Mouse (Mus musculus): ENCODE results near the gene Capn11. TPM values are rescaled to one million over a fixed set of nuclear protein-coding genes. Genes with fewer than 3 reads are reported as not detected.
"Not testable (repeated sequence)": the region's sequence is repeated elsewhere in the genome, so short reads cannot be mapped to it uniquely, and the experiment has no call there.

Gene Capn11
- polyA plus RNA-seq, 1 experiment from 2014 or later: 0.84 TPM

DNA sequence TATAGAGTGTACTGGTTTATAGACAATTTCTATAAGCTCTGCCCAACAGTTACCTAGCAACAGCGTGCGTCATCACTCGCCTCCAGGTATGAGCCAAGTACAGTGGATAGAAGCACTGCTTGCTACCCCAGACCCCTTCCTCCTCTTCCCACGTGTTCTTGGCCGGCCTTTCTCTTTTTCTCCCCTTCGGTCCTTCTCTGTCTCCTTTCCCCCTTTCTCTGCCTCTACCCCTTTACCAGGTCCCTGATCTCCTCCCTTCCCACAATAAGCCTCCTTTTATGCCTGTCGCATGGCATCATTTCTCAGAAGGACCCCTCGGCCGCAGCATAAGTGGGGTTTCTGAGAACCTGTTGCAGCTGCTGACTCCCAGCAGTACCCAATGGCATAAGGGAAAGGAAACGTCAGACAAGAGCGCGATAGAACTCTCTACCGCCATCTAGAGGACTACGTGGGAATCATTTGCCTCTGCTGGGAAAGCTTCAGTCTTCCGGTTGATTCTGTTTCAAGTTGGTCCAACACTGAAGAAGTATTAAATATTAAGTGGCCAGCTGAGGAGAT lies 32.5 kb downstream of the Capn11 start:
- WGBS: 23% methylated on average over 15 of the region's 15 CpGs
- peak overlapping the region; percentile 35 for H3K9ac ChIP-seq (ENCODE audit: low read length)
- ATAC-seq (replicated peaks; ENCODE audit: extremely low read depth, insufficient read depth, low FRiP score): peak; percentile 39; the same call in 1 of the 2 replicates
- H3K4me3 ChIP-seq (ENCODE audit: low read length): 0 out of 2 replicates have a peak overlapping the region, but pooled peaks have one; percentile 13
- H3K36me3 ChIP-seq (ENCODE audit: control insufficient read depth, insufficient read depth): no peaks in the 10 kb centered on the region
- H3K27me3 ChIP-seq (ENCODE audit: control insufficient read depth, insufficient read depth, low read length): no peaks in the 10 kb centered on the region
- peaks cover 16% of the 10 kb centered on the region for H3K4me1 ChIP-seq (ENCODE audit: control insufficient read depth, insufficient read depth, low read length)
- no peaks in the 10 kb centered on the region for H3K9me3 ChIP-seq (replicated peaks; ENCODE audit: control insufficient read depth, low read length)
- no peak overlapping the region for H3K27ac ChIP-seq (ENCODE audit: low read length)
- H3K4me2 ChIP-seq (ENCODE audit: low read depth, low read length): peak overlapping the region; percentile 57

DNA sequence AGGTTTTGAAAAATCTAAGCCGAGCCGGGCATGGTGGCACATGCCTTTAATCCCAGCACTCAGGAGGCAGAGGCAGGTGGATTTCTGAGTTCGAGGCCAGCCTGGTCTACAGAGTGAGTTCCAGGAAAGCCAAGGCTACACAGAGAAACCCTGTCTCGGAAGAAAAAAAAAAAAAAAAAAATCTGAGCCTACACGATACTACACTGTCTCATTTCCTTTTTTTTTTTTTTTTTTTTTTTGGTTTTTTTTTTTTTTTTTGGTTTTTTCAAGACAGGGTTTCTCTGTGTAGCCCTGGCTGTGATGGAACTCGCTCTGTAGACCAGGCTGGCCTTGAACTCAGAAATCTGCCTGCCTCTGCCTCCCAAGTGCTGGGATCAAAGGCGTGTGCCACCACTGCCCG lies 35.7 kb downstream of the Capn11 start:
- H3K27ac ChIP-seq (ENCODE audit: low read length); H3K4me3 ChIP-seq (ENCODE audit: low read length); H3K9me3 ChIP-seq (replicated peaks; ENCODE audit: control insufficient read depth, low read length); H3K36me3 ChIP-seq (ENCODE audit: control insufficient read depth, insufficient read depth); ATAC-seq (replicated peaks; ENCODE audit: extremely low read depth, insufficient read depth, low FRiP score); H3K27me3 ChIP-seq (ENCODE audit: control insufficient read depth, insufficient read depth, low read length); H3K4me2 ChIP-seq (ENCODE audit: low read depth, low read length); H3K9ac ChIP-seq (ENCODE audit: low read length): not testable (repeated sequence)
- peaks cover 13% of the 10 kb centered on the region for H3K4me1 ChIP-seq (ENCODE audit: control insufficient read depth, insufficient read depth, low read length)
- WGBS: 83% methylated on average over 8 of the region's 8 CpGs

DNA sequence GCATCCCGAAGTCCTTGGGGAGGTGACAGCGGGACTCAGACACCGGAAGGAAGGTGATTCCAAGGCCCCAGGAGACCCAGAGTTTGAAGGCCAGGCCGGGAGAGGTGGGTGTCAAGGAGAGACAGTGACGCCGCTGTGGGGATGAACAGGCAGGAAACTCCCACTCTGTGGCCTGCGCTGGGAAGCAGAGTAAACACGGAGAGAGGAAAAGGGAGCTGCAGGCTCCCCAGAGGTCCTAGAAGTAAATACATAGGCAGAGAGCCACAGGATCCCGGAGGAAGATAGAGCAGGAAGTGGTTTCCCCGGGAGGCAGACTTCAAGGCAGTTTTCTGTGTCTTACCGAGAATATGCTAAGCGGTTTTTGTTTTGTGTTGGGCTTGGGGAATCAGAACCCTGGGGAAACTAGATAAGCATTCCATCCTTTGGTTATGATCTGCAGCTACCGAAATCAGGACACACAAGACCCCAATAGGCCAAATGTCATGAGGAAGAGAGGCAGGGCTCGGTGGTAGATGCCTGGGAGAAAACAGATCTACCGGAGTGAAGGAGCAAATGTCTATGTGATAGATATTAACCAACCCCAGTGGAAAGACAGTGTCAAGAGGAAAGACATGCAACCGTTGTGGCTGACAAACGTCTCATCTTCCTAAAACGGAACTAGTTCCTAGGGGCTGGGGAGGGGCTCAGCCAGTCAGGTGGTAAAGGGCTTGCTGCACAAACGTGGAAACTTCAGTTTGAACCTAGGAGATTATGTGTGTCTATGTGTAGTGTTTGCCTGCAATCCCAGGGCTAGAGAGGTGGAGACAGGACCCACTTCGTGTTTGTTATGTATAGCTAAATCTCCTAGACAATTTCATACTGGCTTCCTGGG lies 39.5 kb downstream of the Capn11 start:
- Histone ChIP-seq H3K9me3 (replicated peaks; ENCODE audit: control insufficient read depth, low read length) (no peaks in the 10 kb centered on the region), H3K4me1 (ENCODE audit: control insufficient read depth, insufficient read depth, low read length) (peaks cover 10% of the 10 kb centered on the region; the same call in 1 of the 2 replicates), H3K9ac (ENCODE audit: low read length) (peak overlapping the region; percentile 59), H3K4me3 (ENCODE audit: low read length) (peak overlapping the region; percentile 32), H3K36me3 (ENCODE audit: control insufficient read depth, insufficient read depth) (no peaks in the 10 kb centered on the region), H3K27ac (ENCODE audit: low read length) (peak overlapping the region; percentile 87), H3K27me3 (ENCODE audit: control insufficient read depth, insufficient read depth, low read length) (no peaks in the 10 kb centered on the region), H3K4me2 (ENCODE audit: low read depth, low read length) (peak overlapping the region; percentile 57)
- peak; percentile 67 for ATAC-seq (replicated peaks; ENCODE audit: extremely low read depth, insufficient read depth, low FRiP score)
- WGBS: 17% methylated on average over 20 of the region's 20 CpGs

DNA sequence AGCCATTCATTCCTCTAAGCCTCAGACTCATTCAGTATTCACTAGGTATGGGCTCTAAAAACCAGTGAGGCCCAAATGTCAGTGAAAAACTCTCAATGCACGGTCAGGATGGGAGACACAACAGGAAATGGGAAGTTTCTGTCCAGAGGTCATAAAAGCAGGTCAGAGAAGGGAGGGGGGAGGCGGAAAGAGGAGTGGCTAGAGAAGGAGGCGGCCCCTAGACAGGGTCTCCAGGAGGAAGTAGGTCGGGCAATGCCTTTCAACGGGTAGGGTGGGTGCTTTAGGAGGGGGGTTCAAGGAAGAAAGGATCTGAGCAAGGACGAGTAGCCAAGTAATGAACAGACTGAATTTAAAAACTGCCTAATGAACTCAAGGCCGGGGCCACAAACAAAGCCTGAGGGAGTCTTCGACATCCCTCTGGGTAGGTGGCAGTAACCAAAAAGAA lies 40.2 kb downstream of the Capn11 start:
- ATAC-seq (replicated peaks; ENCODE audit: extremely low read depth, insufficient read depth, low FRiP score): peak; percentile 81
- peak overlapping the region; percentile 57 for H3K4me2 ChIP-seq (ENCODE audit: low read depth, low read length)
- peak overlapping the region; percentile 87 for H3K27ac ChIP-seq (ENCODE audit: low read length)
- no peaks in the 10 kb centered on the region for H3K9me3 ChIP-seq (replicated peaks; ENCODE audit: control insufficient read depth, low read length)
- H3K9ac ChIP-seq (ENCODE audit: low read length): peak overlapping the region; percentile 59
- H3K27me3 ChIP-seq (ENCODE audit: control insufficient read depth, insufficient read depth, low read length): no peaks in the 10 kb centered on the region
- peaks cover 10% of the 10 kb centered on the region; the same call in 1 of the 2 replicates for H3K4me1 ChIP-seq (ENCODE audit: control insufficient read depth, insufficient read depth, low read length)
- WGBS: 20% methylated on average over 8 of the region's 8 CpGs
- H3K36me3 ChIP-seq (ENCODE audit: control insufficient read depth, insufficient read depth): no peaks in the 10 kb centered on the region
- H3K4me3 ChIP-seq (ENCODE audit: low read length): peak overlapping the region; percentile 32

DNA sequence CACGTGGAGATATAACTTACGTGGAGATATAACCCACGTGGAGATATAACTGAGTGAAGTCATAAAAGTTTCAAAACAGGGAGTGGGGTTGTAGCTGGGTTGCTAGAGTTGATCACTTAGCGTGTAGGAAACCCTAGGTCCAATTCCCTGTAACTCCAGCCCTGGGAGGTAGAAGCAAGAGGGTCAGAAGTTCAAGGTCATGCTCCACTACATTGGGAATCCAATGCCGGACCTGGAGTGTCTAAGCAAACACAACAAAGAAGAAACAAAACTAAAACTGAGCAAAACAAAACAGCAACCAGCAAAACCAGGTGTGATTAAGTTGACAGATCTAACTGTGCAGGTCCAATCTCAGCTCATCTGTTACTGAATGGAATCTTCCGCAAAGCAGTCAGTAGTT lies 41.5 kb downstream of the Capn11 start:
- Histone ChIP-seq H3K4me3 (ENCODE audit: low read length) (no peak overlapping the region), H3K4me2 (ENCODE audit: low read depth, low read length) (no peak overlapping the region), H3K36me3 (ENCODE audit: control insufficient read depth, insufficient read depth) (no peaks in the 10 kb centered on the region), H3K4me1 (ENCODE audit: control insufficient read depth, insufficient read depth, low read length) (peaks cover 10% of the 10 kb centered on the region; the same call in 1 of the 2 replicates), H3K27ac (ENCODE audit: low read length) (no peak overlapping the region), H3K27me3 (ENCODE audit: control insufficient read depth, insufficient read depth, low read length) (no peaks in the 10 kb centered on the region), H3K9me3 (replicated peaks; ENCODE audit: control insufficient read depth, low read length) (no peaks in the 10 kb centered on the region), H3K9ac (ENCODE audit: low read length) (no peak overlapping the region)
- no peak for ATAC-seq (replicated peaks; ENCODE audit: extremely low read depth, insufficient read depth, low FRiP score)
- WGBS: 86% methylated on average over 6 of the region's 6 CpGs

DNA sequence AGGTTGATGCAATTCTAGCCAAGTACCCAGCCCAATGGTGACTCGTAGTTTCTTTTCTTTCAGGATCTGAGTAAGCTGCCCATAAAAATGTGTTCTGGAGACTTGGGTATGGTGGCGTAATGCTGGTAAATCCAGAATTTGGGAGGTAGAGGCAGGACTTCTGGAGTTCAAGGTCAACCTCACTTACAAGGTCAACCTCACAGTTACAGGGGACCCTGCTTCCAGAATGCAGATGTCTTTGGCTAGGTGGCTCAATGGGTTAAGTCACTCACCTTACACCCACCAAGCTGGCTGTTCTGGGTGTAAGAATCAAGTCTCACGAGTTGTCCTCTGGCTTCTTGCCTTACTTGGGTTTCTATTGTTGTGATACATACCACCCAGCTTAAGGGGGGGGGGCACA lies 42.4 kb downstream of the Capn11 start:
- no peak overlapping the region for H3K4me3 ChIP-seq (ENCODE audit: low read length)
- 75% methylated on average over 3 of the region's 3 CpGs for WGBS
- H3K9ac ChIP-seq (ENCODE audit: low read length): no peak overlapping the region
- no peak overlapping the region for H3K27ac ChIP-seq (ENCODE audit: low read length)
- no peak overlapping the region for H3K4me2 ChIP-seq (ENCODE audit: low read depth, low read length)
- no peaks in the 10 kb centered on the region for H3K36me3 ChIP-seq (ENCODE audit: control insufficient read depth, insufficient read depth)
- H3K27me3 ChIP-seq (ENCODE audit: control insufficient read depth, insufficient read depth, low read length): no peaks in the 10 kb centered on the region
- H3K4me1 ChIP-seq (ENCODE audit: control insufficient read depth, insufficient read depth, low read length): peaks cover 10% of the 10 kb centered on the region; the same call in 1 of the 2 replicates
- H3K9me3 ChIP-seq (replicated peaks; ENCODE audit: control insufficient read depth, low read length): no peaks in the 10 kb centered on the region
- ATAC-seq (replicated peaks; ENCODE audit: extremely low read depth, insufficient read depth, low FRiP score): no peak

DNA sequence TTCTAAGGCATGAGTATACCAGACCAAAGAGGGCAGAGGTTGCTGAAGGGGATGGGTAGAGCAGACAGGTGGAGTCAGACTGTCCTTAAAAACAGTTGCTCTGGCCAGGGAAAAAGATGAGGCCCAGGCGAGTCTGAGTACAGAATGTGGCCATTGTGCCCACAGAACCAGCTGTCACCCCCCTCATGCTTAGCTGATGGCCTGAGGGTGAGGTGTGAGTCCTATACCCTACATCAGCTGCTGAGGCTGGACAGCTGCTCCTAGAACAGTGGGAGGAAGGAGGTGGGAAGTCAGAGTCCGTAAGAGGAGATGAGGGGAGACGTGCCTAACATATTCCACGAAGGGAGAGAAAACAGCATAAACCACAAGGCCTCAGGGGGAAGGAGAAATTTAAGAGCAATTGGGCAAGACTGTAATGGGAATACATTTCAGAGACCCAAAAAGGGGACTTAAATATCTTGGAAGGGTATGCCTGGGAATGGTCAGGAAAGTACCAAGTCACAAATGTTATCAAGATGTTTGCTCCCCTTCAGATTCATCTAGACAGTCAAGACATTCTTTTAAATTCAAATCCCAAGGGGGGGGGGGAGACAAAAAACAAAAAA lies 43.0 kb downstream of the Capn11 start:
- Histone ChIP-seq H3K27me3 (ENCODE audit: control insufficient read depth, insufficient read depth, low read length) (no peaks in the 10 kb centered on the region), H3K4me3 (ENCODE audit: low read length) (no peak overlapping the region), H3K36me3 (ENCODE audit: control insufficient read depth, insufficient read depth) (no peaks in the 10 kb centered on the region), H3K27ac (ENCODE audit: low read length) (no peak overlapping the region), H3K9me3 (replicated peaks; ENCODE audit: control insufficient read depth, low read length) (no peaks in the 10 kb centered on the region), H3K4me1 (ENCODE audit: control insufficient read depth, insufficient read depth, low read length) (peaks cover 10% of the 10 kb centered on the region), H3K9ac (ENCODE audit: low read length) (no peak overlapping the region), H3K4me2 (ENCODE audit: low read depth, low read length) (no peak overlapping the region)
- ATAC-seq (replicated peaks; ENCODE audit: extremely low read depth, insufficient read depth, low FRiP score): no peak
- 61% methylated on average over 4 of the region's 4 CpGs for WGBS

DNA sequence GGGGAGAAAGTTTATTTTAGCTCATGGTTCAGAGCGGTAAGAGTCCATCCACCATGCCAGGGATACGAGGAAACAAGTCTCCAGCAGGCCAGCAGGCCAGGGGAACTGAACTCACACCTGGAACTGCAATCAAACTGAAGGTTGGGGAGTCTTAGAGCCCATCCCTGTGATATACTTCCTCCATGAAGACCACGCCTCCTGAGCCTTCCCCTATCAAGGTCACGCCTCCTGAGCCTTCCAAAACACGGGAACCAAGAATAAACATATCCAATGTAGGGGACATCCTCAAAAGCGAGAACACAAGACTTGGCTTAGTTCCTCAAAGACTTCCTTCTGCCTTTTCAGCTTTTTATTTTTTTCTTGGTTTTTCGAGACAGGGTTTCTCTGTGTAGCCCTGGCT lies 46.2 kb downstream of the Capn11 start:
- Histone ChIP-seq H3K4me2 (ENCODE audit: low read depth, low read length) (no peak overlapping the region), H3K9me3 (replicated peaks; ENCODE audit: control insufficient read depth, low read length) (no peaks in the 10 kb centered on the region), H3K27ac (ENCODE audit: low read length) (no peak overlapping the region), H3K27me3 (ENCODE audit: control insufficient read depth, insufficient read depth, low read length) (no peaks in the 10 kb centered on the region), H3K4me1 (ENCODE audit: control insufficient read depth, insufficient read depth, low read length) (peaks cover 10% of the 10 kb centered on the region), H3K36me3 (ENCODE audit: control insufficient read depth, insufficient read depth) (no peaks in the 10 kb centered on the region), H3K4me3 (ENCODE audit: low read length) (no peak overlapping the region), H3K9ac (ENCODE audit: low read length) (no peak overlapping the region)
- 72% methylated on average over 7 of the region's 7 CpGs for WGBS
- no peak for ATAC-seq (replicated peaks; ENCODE audit: extremely low read depth, insufficient read depth, low FRiP score)

DNA sequence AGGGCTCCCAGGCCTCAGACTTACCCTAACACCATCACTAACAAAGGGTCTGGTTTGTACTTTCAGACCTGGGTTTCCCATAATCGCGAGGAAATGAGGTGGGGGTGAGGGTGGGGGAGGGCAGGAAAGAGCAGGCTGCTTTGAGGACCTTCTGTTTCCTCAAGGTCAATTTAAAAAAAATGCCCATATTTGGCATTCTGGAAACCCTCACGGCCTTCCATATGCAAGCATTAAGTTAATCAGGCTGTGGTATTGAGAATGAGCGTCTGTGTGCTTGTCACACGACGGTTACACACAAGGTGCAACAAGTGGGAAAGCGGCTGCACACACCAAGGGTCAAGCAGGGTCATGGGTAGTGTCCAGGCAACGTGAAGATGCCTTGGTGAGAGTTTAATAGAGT lies 47.1 kb downstream of the Capn11 start:
- Histone ChIP-seq H3K4me1 (ENCODE audit: control insufficient read depth, insufficient read depth, low read length) (peaks cover 10% of the 10 kb centered on the region), H3K4me3 (ENCODE audit: low read length) (no peak overlapping the region), H3K27ac (ENCODE audit: low read length) (no peak overlapping the region), H3K36me3 (ENCODE audit: control insufficient read depth, insufficient read depth) (no peaks in the 10 kb centered on the region), H3K9me3 (replicated peaks; ENCODE audit: control insufficient read depth, low read length) (peaks cover 3% of the 10 kb centered on the region; the same call in 1 of the 2 replicates), H3K9ac (ENCODE audit: low read length) (no peak overlapping the region), H3K4me2 (ENCODE audit: low read depth, low read length) (no peak overlapping the region), H3K27me3 (ENCODE audit: control insufficient read depth, insufficient read depth, low read length) (no peaks in the 10 kb centered on the region)
- WGBS: 66% methylated on average over 8 of the region's 8 CpGs
- no peak for ATAC-seq (replicated peaks; ENCODE audit: extremely low read depth, insufficient read depth, low FRiP score)

All from heart, embryonic 16.5 days (tissue).